Mouse (Mus musculus) thymus, adult 2 months (tissue): ENCODE measurements around the gene Bmp2k. TPM values are rescaled to one million over a fixed set of nuclear protein-coding genes. Genes with fewer than 3 reads are reported as not detected.

Experiments
- DNase-seq: peaks from one replicate; pipeline ENCODE4 v3.0.0; 2021
- H3K27ac ChIP-seq: fragments of 200-500 bp; 2 replicates; pipeline ENCODE4 v1.5.1; 2012; ENCODE audit warnings: low read length, control low read depth; ENCODE audit not compliant: control insufficient read depth, insufficient read depth
- H3K27me3 ChIP-seq: fragments of 200-500 bp; 2 replicates; pipeline ENCODE4 v1.6.1; 2012; ENCODE audit warnings: mild to moderate bottlenecking, low read length, moderate library complexity, mixed read lengths; ENCODE audit not compliant: control insufficient read depth, insufficient read depth
- H3K36me3 ChIP-seq: fragments of 200-500 bp; 2 replicates; pipeline ENCODE4 v1.6.1; 2012; ENCODE audit warnings: mild to moderate bottlenecking, low read length, moderate library complexity; ENCODE audit not compliant: control insufficient read depth, insufficient read depth
- H3K4me1 ChIP-seq: fragments of 200-500 bp; replicated peaks from 2 replicates; pipeline ENCODE4 v1.6.1; 2012; ENCODE audit warnings: low read length; ENCODE audit not compliant: control insufficient read depth, insufficient read depth
- H3K4me3 ChIP-seq: fragments of 200-500 bp; 2 replicates; pipeline ENCODE4 v1.5.1; 2012; ENCODE audit warnings: mild to moderate bottlenecking, low read length, control low read depth, moderate library complexity; ENCODE audit not compliant: control insufficient read depth, insufficient read depth
- CTCF ChIP-seq: fragments of 200-500 bp; IDR thresholded peaks from 2 replicates; pipeline ENCODE4 v1.5.1; 2012; ENCODE audit warnings: mild to moderate bottlenecking, control low read depth, low read length, moderate library complexity, borderline replicate concordance; ENCODE audit not compliant: control insufficient read depth, poor library complexity, insufficient read depth; ENCODE audit errors: extremely low read depth
- POLR2A ChIP-seq: fragments of 200-500 bp; IDR thresholded peaks from 2 replicates; pipeline ENCODE4 v1.6.1; 2012; ENCODE audit warnings: mild to moderate bottlenecking, low read length, control low read depth, moderate library complexity; ENCODE audit not compliant: control insufficient read depth, poor library complexity, insufficient read depth; ENCODE audit errors: extremely low read depth
- WGBS: fragments of 180-500 bp; shearing (Covaris S2); methylation state at CpG from one replicate; pipeline ENCODE4 v1.1.7; 2018; 5-methylcytosine and 5-hydroxymethylcytosine counted together
- polyA plus RNA-seq: library from polyadenylated mRNA; depleted of rRNA; stranded (reverse); fragments of >200 nt; gene quantifications from 2 replicates; pipeline ENCODE4 v1.2.3, GENCODE M21; 2012

Gene Bmp2k
- polyA plus RNA-seq, 1 experiment, result 21.7 TPM

GRCm38 (mm10) chr5:96992651-96993050 lies 4.8 kb upstream of the Bmp2k start:
- Histone ChIP-seq H3K27ac (no peak overlapping the region), H3K4me1 (peaks cover 14% of the 10 kb centered on the region), H3K36me3 (no peaks in the 10 kb centered on the region), H3K27me3 (no peaks in the 10 kb centered on the region), H3K4me3 (no peak overlapping the region)
- 88% methylated on average over 5 of the region's 5 CpGs for WGBS
- TF ChIP-seq CTCF, result no peak
- DNase-seq, result no peak

GRCm38 (mm10) chr5:96993057-96993456 lies 4.4 kb upstream of the Bmp2k start:
- Histone ChIP-seq H3K4me3 (no peak overlapping the region), H3K27ac (no peak overlapping the region), H3K36me3 (no peaks in the 10 kb centered on the region), H3K27me3 (no peaks in the 10 kb centered on the region), H3K4me1 (peaks cover 14% of the 10 kb centered on the region)
- WGBS, result 76% methylated on average over 8 of the region's 8 CpGs
- no peak for DNase-seq
- TF ChIP-seq POLR2A (no peak), CTCF (no peak)

- H3K27ac ChIP-seq, result no peak overlapping the region
- H3K4me1 ChIP-seq, result peaks cover 13% of the 10 kb centered on the region
Observed at GRCm38 (mm10) chr5:96995791-96996190, 1.7 kb upstream of the Bmp2k start.

GRCm38 (mm10) chr5:96996401-96997309 lies 834 bp upstream of the Bmp2k start:
- H3K36me3 ChIP-seq, result no peaks in the 10 kb centered on the region
- peak overlapping the region; percentile 60 for H3K4me3 ChIP-seq
- H3K27ac ChIP-seq, result peak overlapping the region; percentile 92
- 16% methylated on average over 39 of the region's 39 CpGs for WGBS
- H3K4me1 ChIP-seq, result peaks cover 21% of the 10 kb centered on the region
- no peak for TF ChIP-seq POLR2A
- no peak for TF ChIP-seq CTCF
- no peaks in the 10 kb centered on the region for H3K27me3 ChIP-seq
- peak; percentile 76 for DNase-seq

More at GRCm38 (mm10) chr5:96995791-96996190, 1.7 kb upstream of the Bmp2k start:
- Histone ChIP-seq H3K36me3 (no peaks in the 10 kb centered on the region), H3K4me3 (no peak overlapping the region), H3K27me3 (no peaks in the 10 kb centered on the region)
- DNase-seq, result no peak
- TF ChIP-seq POLR2A (no peak), CTCF (no peak)
- 77% methylated on average over 5 of the region's 5 CpGs for WGBS

GRCm38 (mm10) chr5:96997802-96998565 lies 495 bp downstream of the Bmp2k start:
- WGBS, result under 1% methylated on average over 75 of the region's 75 CpGs

GRCm38 (mm10) chr5:96998566-96998907 lies 1.0 kb downstream of the Bmp2k start:
- 1% methylated on average over 6 of the region's 6 CpGs for WGBS
- H3K36me3 ChIP-seq, result no peaks in the 10 kb centered on the region
- H3K27me3 ChIP-seq, result no peaks in the 10 kb centered on the region
- H3K27ac ChIP-seq, result no peak overlapping the region; the same call in 1 of the 2 replicates
- TF ChIP-seq CTCF (no peak), POLR2A (no peak)
- peak overlapping the region; percentile 77 for H3K4me3 ChIP-seq
- DNase-seq, result no peak
- peaks cover 30% of the 10 kb centered on the region for H3K4me1 ChIP-seq

More at GRCm38 (mm10) chr5:96997802-96998565, 495 bp downstream of the Bmp2k start:
- no peak for TF ChIP-seq CTCF
- TF ChIP-seq POLR2A, result no peak
- peak; percentile 63 for DNase-seq
- Histone ChIP-seq H3K36me3 (no peaks in the 10 kb centered on the region), H3K4me1 (peaks cover 28% of the 10 kb centered on the region), H3K27me3 (no peaks in the 10 kb centered on the region), H3K27ac (peak overlapping the region; percentile 38), H3K4me3 (peak overlapping the region; percentile 77)
